Mouse (Mus musculus) cortical plate, adult 2 months (tissue): ENCODE measurements around the gene Nfia.

ENCODE experiments used
- CTCF ChIP-seq: fragments of 200-500 bp; IDR thresholded peaks from 2 replicates; pipeline ENCODE4 v1.5.1; 2011; ENCODE audit warnings: mild to moderate bottlenecking, control low read depth, low read length; ENCODE audit not compliant: insufficient read depth; ENCODE audit errors: extremely low read depth
- POLR2A ChIP-seq: fragments of 200-500 bp; IDR thresholded peaks from 2 replicates; pipeline ENCODE4 v1.6.1; 2011; ENCODE audit warnings: mild to moderate bottlenecking, low read length, control low read depth; ENCODE audit not compliant: insufficient read depth; ENCODE audit errors: extremely low read depth

- no peak for TF ChIP-seq CTCF
- no peak for TF ChIP-seq POLR2A
Measured at GRCm38 (mm10) chr4:97843981-97844690, 71.6 kb downstream of the Nfia start.
